Mouse (Mus musculus): ENCODE measurements around the gene Man1a2. TPM values are rescaled to one million over a fixed set of nuclear protein-coding genes. Genes with fewer than 3 reads are reported as not detected.

Man1a2 gene
- total RNA-seq, 2 experiments from 2014 or later, result 19.4 to 56.8 TPM

- peak; percentile 94 for ATAC-seq (replicated peaks; ENCODE audit: poor library complexity)
Measured at GRCm38 (mm10) chr3:100568443-100569390, 116.6 kb downstream of the Man1a2 start.

- ATAC-seq (replicated peaks; ENCODE audit: poor library complexity), result no peak
Measured at GRCm38 (mm10) chr3:100563565-100563964, 121.7 kb downstream of the Man1a2 start.

- ATAC-seq (replicated peaks; ENCODE audit: poor library complexity), result no peak
Measured at GRCm38 (mm10) chr3:100562455-100562854, 122.8 kb downstream of the Man1a2 start.

GRCm38 (mm10) chr3:100561561-100562175 is 123.6 kb downstream of the Man1a2 start:
- ATAC-seq (replicated peaks; ENCODE audit: poor library complexity), result no peak

GRCm38 (mm10) chr3:100559431-100559830 is 125.9 kb downstream of the Man1a2 start:
- ATAC-seq (replicated peaks; ENCODE audit: poor library complexity), result no peak

GRCm38 (mm10) chr3:100558211-100558708 is 127.0 kb downstream of the Man1a2 start:
- no peak for ATAC-seq (replicated peaks; ENCODE audit: poor library complexity)

GRCm38 (mm10) chr3:100554843-100555242 is 130.5 kb downstream of the Man1a2 start:
- ATAC-seq (replicated peaks; ENCODE audit: poor library complexity), result peak; percentile 59

GRCm38 (mm10) chr3:100552171-100552570 is 133.1 kb downstream of the Man1a2 start:
- no peak for ATAC-seq (replicated peaks; ENCODE audit: poor library complexity)

- ATAC-seq (replicated peaks; ENCODE audit: poor library complexity), result no peak
Measured at GRCm38 (mm10) chr3:100547913-100548292, 137.4 kb downstream of the Man1a2 start.

- ATAC-seq (replicated peaks; ENCODE audit: poor library complexity), result peak; percentile 92
Measured at GRCm38 (mm10) chr3:100547162-100547912, 138.0 kb downstream of the Man1a2 start.

GRCm38 (mm10) chr3:100536686-100537085 is 148.6 kb downstream of the Man1a2 start:
- no peak for ATAC-seq (replicated peaks; ENCODE audit: poor library complexity)

- ATAC-seq (replicated peaks; ENCODE audit: poor library complexity), result no peak
Measured at GRCm38 (mm10) chr3:100535902-100536301, 149.4 kb downstream of the Man1a2 start.

GRCm38 (mm10) chr3:100535298-100535697 is 150.0 kb downstream of the Man1a2 start:
- no peak for ATAC-seq (replicated peaks; ENCODE audit: poor library complexity)

- ATAC-seq (replicated peaks; ENCODE audit: poor library complexity), result peak; percentile 66
Measured at GRCm38 (mm10) chr3:100534394-100534793, 150.9 kb downstream of the Man1a2 start.

GRCm38 (mm10) chr3:100533429-100533828 is 151.9 kb downstream of the Man1a2 start:
- ATAC-seq (replicated peaks; ENCODE audit: poor library complexity), result no peak

- no peak for ATAC-seq (replicated peaks; ENCODE audit: poor library complexity)
Measured at GRCm38 (mm10) chr3:100530919-100531318, 154.4 kb downstream of the Man1a2 start.

- ATAC-seq (replicated peaks; ENCODE audit: poor library complexity), result peak; percentile 54
Measured at GRCm38 (mm10) chr3:100530244-100530788, 155.0 kb downstream of the Man1a2 start.

GRCm38 (mm10) chr3:100522671-100523070 is 162.6 kb downstream of the Man1a2 start:
- no peak for ATAC-seq (replicated peaks; ENCODE audit: poor library complexity)

GRCm38 (mm10) chr3:100521626-100522025 is 163.7 kb downstream of the Man1a2 start:
- no peak for ATAC-seq (replicated peaks; ENCODE audit: poor library complexity)

- ATAC-seq (replicated peaks; ENCODE audit: poor library complexity), result peak; percentile 54
Measured at GRCm38 (mm10) chr3:100515754-100516141, 169.6 kb downstream of the Man1a2 start.

All from megakaryocyte progenitor cell, adult 5-6 weeks (primary cell).